Mouse (Mus musculus): ENCODE data around the gene Dctn3.
"Not testable (repeated sequence)": the region's sequence is repeated elsewhere in the genome, so short reads cannot be mapped to it uniquely, and the experiment has no call there.

- TF ChIP-seq CTCF (IDR thresholded peaks at IDR 0.05; ENCODE audit: extremely low read depth, insufficient read depth, insufficient read length, insufficient replicate concordance); POLR2A (IDR thresholded peaks at IDR 0.05; ENCODE audit: low read depth, low read length): not testable (repeated sequence)
Measured at GRCm38 (mm10) chr4:41700224-41700623, 22.7 kb downstream of the Dctn3 start.

Measured in spleen, adult 2 months (tissue).